Mouse (Mus musculus) liver, postnatal 0 days (tissue): ENCODE data around the gene Glod4.

Experiments
- CTCF ChIP-seq: sonication (generic); IDR thresholded peaks from 2 replicates; pipeline ENCODE4 v1.5.1; 2016; ENCODE audit warnings: antibody characterized with exemption, low read depth
- EP300 ChIP-seq: IDR thresholded peaks from 2 replicates; pipeline ENCODE4 v1.6.1; 2016; ENCODE audit warnings: antibody characterized with exemption, low read depth, mild to moderate bottlenecking

DNA sequence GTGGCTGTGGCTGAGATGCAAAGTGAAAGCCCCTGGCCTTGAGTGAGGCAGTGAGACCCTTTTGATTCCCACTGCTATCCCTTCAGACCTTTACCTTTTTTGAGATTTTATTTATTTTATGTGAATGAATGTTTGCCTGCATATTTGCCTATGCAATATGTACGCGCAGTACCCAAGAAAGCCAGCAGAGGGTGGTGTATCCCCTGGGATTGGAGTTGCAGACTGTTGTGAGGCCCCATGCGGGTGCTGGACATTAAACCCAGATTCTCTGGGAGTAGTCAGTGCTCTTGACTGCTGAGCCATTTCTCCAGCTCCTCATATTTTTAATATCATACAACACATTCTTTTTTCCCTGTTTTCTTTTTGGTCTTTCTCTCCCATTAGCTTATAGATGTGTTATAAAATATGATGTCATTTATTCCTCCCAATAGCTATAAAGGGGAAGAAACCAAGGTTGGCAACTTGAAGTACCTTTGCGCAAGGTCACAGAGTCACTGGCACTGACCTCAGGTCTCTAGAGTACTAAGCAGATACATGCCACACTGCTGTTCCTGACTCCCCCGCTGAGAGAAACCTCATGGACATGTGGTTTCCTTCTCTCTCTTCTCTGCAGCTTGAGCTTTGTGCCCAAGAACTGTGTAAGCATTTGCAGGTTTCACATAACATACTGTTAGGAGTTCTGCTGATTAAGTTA is 157.5 kb downstream of the Glod4 start:
- TF ChIP-seq EP300 (no peak), CTCF (peak; percentile 82)
